Mouse (Mus musculus) kidney, postnatal 0 days (tissue): Measurements from ENCODE around the gene Kcnk7. TPM values are rescaled to one million over a fixed set of nuclear protein-coding genes. Genes with fewer than 3 reads are reported as not detected.

ENCODE experiments used
- ATAC-seq: fragments of 200-750 bp; cut with Nextera tagmentation; replicated peaks from 2 replicates; pipeline ENCODE4 v1.8.0; 2017; ENCODE audit warnings: low read depth, moderate number of reproducible peaks, moderate TSS enrichment, moderate library complexity; ENCODE audit not compliant: low FRiP score
- DNase-seq: peaks from one replicate; pipeline ENCODE4 v3.0.0-alpha.2; 2016; ENCODE audit warnings: low spot score
- H3K27ac ChIP-seq: fragments of 300-500 bp; sonication (generic); 2 replicates; pipeline ENCODE4 v1.5.1; 2014; ENCODE audit warnings: mild to moderate bottlenecking
- H3K27me3 ChIP-seq: fragments of 300-500 bp; sonication (generic); 2 replicates; pipeline ENCODE4 v1.6.1; 2014; ENCODE audit warnings: low read length, mixed read lengths; ENCODE audit not compliant: insufficient read depth
- H3K36me3 ChIP-seq: fragments of 300-500 bp; sonication (generic); 2 replicates; pipeline ENCODE4 v1.6.1; 2014; ENCODE audit warnings: low read length, mixed read lengths; ENCODE audit not compliant: insufficient read depth
- H3K4me1 ChIP-seq: fragments of 300-500 bp; sonication (generic); replicated peaks from 2 replicates; pipeline ENCODE4 v1.6.1; 2014; ENCODE audit warnings: antibody characterized with exemption, low read length, mixed read lengths; ENCODE audit not compliant: insufficient read depth
- H3K4me2 ChIP-seq: fragments of 300-500 bp; sonication (generic); 2 replicates; pipeline ENCODE4 v1.6.1; 2014; ENCODE audit warnings: mild to moderate bottlenecking, low read length, moderate library complexity, mixed read lengths
- H3K4me3 ChIP-seq: fragments of 300-500 bp; sonication (generic); replicated peaks from 2 replicates; pipeline ENCODE4 v1.5.1; 2014; ENCODE audit warnings: low read depth, low read length
- H3K9ac ChIP-seq: fragments of 300-500 bp; sonication (generic); 2 replicates; pipeline ENCODE4 v1.6.1; 2014; ENCODE audit warnings: low read depth, low read length
- H3K9me3 ChIP-seq: fragments of 300-500 bp; sonication (generic); replicated peaks from 2 replicates; pipeline ENCODE4 v1.6.1; 2016; ENCODE audit warnings: low read length, inconsistent platforms, mixed read lengths
- CTCF ChIP-seq: IDR thresholded peaks from 2 replicates; pipeline ENCODE4 v1.5.1; 2016; ENCODE audit warnings: antibody characterized with exemption, low read depth, mild to moderate bottlenecking, moderate library complexity
- WGBS: fragments of 180-500 bp; shearing (Covaris S2); extraction: QIAGEN DNeasy Blood & Tissue Kit; methylation state at CpG from one replicate; pipeline ENCODE4 v1.1.7; 2014; 5-methylcytosine and 5-hydroxymethylcytosine counted together
- polyA plus RNA-seq: library from polyadenylated mRNA; unstranded; fragments of >200 nt; fragmentation: Nextera tagmentation; extraction: Ambion mirVana; gene quantifications from 2 replicates; pipeline ENCODE4 v1.2.1, GENCODE M21; 2015

The Kcnk7 gene
- polyA plus RNA-seq, 1 experiment from 2014 or later = 0.32 TPM

GRCm38 (mm10) chr19:5722848-5723425, 18.8 kb downstream of the Kcnk7 start:
- Histone ChIP-seq H3K36me3 (peaks cover 25% of the 10 kb centered on the region), H3K9me3 (no peaks in the 10 kb centered on the region), H3K27me3 (no peaks in the 10 kb centered on the region), H3K4me3 (no peak overlapping the region), H3K4me1 (peaks cover 20% of the 10 kb centered on the region; the same call in 1 of the 2 replicates), H3K27ac (no peak overlapping the region), H3K9ac (no peak overlapping the region), H3K4me2 (no peak overlapping the region)
- DNase-seq = no peak
- no peak for ATAC-seq
- TF ChIP-seq CTCF = no peak
- 89% methylated on average over 7 of the region's 7 CpGs for WGBS

- H3K4me2 ChIP-seq = peak overlapping the region; percentile 70
- no peak for TF ChIP-seq CTCF
- H3K27ac ChIP-seq = no peak overlapping the region
- 0 out of 2 replicates have a peak overlapping the region, but pooled peaks have one; percentile 44 for H3K4me3 ChIP-seq
- ATAC-seq (no peak), DNase-seq (no peak)
- WGBS = 43% methylated on average over 4 of the region's 4 CpGs
- H3K36me3 ChIP-seq = peaks cover 23% of the 10 kb centered on the region
- no peaks in the 10 kb centered on the region for H3K27me3 ChIP-seq
- peaks cover 27% of the 10 kb centered on the region for H3K4me1 ChIP-seq
- no peaks in the 10 kb centered on the region for H3K9me3 ChIP-seq
- no peak overlapping the region for H3K9ac ChIP-seq
Observed at GRCm38 (mm10) chr19:5723934-5724548, 19.9 kb downstream of the Kcnk7 start.

GRCm38 (mm10) chr19:5724549-5724941, 20.4 kb downstream of the Kcnk7 start:
- peaks cover 27% of the 10 kb centered on the region for H3K4me1 ChIP-seq
- TF ChIP-seq CTCF = no peak
- H3K9ac ChIP-seq = no peak overlapping the region
- H3K4me2 ChIP-seq = peak overlapping the region; percentile 70
- H3K9me3 ChIP-seq = no peaks in the 10 kb centered on the region
- 46% methylated on average over 7 of the region's 7 CpGs for WGBS
- DNase-seq = peak; percentile 38
- peak overlapping the region; percentile 69 for H3K27ac ChIP-seq
- H3K4me3 ChIP-seq = peak overlapping the region; percentile 44
- H3K27me3 ChIP-seq = no peaks in the 10 kb centered on the region
- H3K36me3 ChIP-seq = peaks cover 18% of the 10 kb centered on the region
- 0 out of 2 replicates have a peak, but pooled peaks have one; percentile 3 for ATAC-seq

GRCm38 (mm10) chr19:5725029-5725707, 21.0 kb downstream of the Kcnk7 start:
- TF ChIP-seq CTCF = no peak
- Histone ChIP-seq H3K9ac (peak overlapping the region; percentile 59), H3K4me2 (peak overlapping the region; percentile 70), H3K27me3 (no peaks in the 10 kb centered on the region), H3K36me3 (peaks cover 13% of the 10 kb centered on the region), H3K9me3 (no peaks in the 10 kb centered on the region), H3K27ac (peak overlapping the region; percentile 69), H3K4me3 (peak overlapping the region; percentile 44), H3K4me1 (peaks cover 33% of the 10 kb centered on the region)
- peak; percentile 35 for DNase-seq
- WGBS = 41% methylated on average over 12 of the region's 12 CpGs
- ATAC-seq = no peak

GRCm38 (mm10) chr19:5725767-5726515, 21.8 kb downstream of the Kcnk7 start, which contains the start of gene Ehbp1l1:
TSS of gene Ehbp1l1 (minus strand) at chr19:5726317.
- ATAC-seq (no peak), DNase-seq (peak; percentile 84)
- H3K4me1 ChIP-seq = peaks cover 37% of the 10 kb centered on the region
- H3K9ac ChIP-seq = peak within 1 kb of the TSS; percentile 59
- no peak for TF ChIP-seq CTCF
- peaks cover 5% of the 10 kb centered on the region; the same call in 1 of the 2 replicates for H3K36me3 ChIP-seq
- peak within 1 kb of the TSS; percentile 70 for H3K4me2 ChIP-seq
- H3K27ac ChIP-seq = peak within 1 kb of the TSS; percentile 69
- peak within 1 kb of the TSS; percentile 85 for H3K4me3 ChIP-seq
- H3K27me3 ChIP-seq = no peaks in the 10 kb centered on the region
- 7% methylated on average over 49 of the region's 49 CpGs for WGBS
- no peaks in the 10 kb centered on the region for H3K9me3 ChIP-seq
